Mouse (Mus musculus) urinary bladder, postnatal 4 days (tissue): ENCODE results near the gene Mfsd6l.
A peak's percentile ranks its signal among the peaks of the same experiment; 100 is the strongest.

Experiments used
- DNase-seq, 2 experiments: peaks; one replicate each; pipeline ENCODE4 v3.0.0; 2021 to 2022; ENCODE audit warnings: low spot score in 2 of 2

Mfsd6l gene

DNA sequence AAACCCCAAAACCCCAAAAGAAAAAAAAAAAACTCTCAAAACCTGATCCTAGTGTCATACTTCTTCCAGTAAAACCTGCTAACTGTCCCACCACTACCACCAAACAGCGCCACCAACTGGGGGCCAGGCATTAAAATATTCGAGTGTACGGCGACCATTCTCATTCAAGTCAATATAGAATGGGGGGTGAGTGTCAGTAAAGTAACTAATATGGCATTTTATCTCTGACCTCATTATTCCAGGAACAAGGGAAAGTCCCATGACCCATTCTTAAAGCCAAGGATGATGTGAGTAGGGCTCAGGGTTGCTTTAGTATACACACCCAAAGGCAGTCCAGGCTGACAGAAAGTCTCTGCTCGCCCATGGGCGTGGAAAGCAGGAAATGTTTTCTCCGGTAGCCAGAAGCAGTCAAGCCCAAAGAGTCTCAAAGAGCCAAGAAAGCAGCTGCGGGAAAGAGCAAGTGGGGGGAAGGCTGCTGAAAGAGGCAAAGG lies 2.0 kb upstream of the Mfsd6l start:
- DNase-seq: no peak

DNA sequence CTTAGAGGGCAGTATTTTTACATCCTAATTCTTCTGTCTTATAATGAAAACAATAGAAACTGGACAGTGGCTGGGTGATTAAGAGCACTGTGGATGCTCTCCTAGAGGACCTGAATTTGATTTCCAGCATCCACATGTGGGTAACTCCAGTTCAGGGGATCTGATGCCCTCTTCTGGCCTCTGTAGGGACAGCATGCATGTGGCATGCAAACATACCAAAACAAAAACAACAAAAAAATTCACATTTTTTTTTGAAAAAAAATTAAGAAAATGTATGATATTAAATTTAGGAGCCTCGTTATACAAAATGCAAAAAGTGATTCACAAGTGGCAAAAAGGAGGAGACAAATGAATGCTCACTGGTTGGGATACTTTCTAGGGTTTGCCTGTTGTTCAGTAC lies 3.6 kb downstream of the Mfsd6l start:
- no peak for DNase-seq

DNA sequence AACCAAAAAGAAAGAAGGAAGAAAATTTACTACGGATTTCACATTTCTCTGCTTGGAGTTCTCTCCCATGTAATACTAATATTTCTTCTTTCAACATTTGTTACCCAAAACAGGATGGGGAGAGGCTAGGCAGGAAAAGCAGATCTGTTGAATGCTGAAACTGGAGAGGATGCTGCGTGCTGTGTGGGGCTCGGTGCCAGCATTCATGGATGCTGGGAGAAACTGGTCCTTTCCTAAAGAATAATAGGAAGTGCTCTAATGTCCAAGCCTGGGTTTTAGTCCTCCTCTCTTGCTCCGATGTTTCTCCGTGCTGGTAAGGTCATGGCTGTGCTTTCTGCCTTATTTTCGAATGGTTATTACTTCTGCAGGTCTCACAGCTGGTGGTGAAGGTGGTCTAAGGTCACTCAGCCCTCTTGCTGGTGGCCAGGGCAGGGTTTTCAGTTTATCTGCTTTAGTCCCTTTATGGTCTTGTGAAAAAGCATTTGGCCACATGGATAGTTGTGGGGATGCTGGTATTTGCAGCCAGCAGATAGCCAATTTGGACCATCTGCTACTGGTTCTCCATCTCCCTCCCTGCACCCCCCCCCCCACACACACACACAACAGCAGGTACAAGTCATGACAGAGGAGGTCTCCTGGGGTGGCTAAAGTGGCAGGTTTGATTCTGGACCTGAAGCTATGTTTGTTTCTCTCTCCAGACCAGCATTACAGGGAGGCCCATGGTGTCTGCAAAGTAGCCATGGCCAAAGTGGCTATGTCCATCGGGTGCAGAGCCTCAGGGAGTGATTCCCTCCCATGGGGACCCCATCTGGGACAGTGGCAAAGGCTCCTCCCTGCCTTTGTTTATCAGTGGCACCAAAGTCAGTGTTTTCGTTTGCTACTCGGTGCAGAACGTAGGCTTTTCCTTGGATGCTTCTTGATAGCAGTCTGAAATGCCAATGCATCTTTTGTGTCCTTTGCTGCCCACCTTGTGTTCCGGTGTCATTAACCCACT lies 6.3 kb downstream of the Mfsd6l start:
- DNase-seq: no peak

GRCm38 (mm10) chr11:68564356-68565031 lies 8.5 kb downstream of the Mfsd6l start:
- DNase-seq: no peak

DNA sequence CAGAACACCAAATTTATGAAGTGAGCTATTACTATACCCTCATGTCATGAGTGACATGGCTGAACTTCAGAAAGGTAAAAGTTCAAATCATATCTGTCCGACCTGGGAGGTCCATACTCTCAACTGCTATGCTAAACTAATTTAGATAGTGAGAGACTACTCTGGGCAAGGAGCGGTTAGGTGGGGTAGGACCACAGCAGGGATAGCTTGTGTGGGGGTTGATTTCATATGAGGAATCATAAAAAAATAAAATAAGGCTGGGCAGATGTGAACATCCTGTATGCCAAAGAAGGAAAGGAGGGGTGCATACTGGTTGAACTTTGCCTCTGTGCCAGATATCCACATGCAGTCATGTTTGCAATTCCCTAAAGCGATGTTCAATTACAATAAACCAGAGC lies 9.0 kb downstream of the Mfsd6l start:
- no peak for DNase-seq

- DNase-seq: peak; percentile 55 to 79
Observed at GRCm38 (mm10) chr11:68566447-68567059, 10.6 kb downstream of the Mfsd6l start.

- no peak for DNase-seq
Observed at GRCm38 (mm10) chr11:68570861-68571260, 14.9 kb downstream of the Mfsd6l start.

DNA sequence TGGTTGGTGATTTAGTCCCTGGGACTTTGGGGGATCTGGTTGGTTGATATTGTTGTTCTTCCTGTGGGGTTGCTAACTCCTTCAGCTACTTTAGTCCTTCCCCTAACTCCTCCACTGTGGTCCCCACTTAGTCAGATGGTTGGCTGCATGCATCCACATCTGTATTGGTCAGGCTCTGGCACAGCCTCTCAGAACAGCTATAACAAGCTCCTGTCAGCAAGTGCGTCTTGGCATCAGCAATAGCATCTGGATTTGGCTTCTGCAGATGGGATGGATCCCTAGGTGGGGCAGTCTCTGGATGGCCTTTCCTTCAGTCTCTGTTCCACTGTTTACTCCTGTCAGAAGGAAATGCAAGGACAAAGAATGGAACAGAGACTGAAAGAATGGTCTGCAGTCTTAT lies 21.1 kb downstream of the Mfsd6l start:
- DNase-seq: no peak

DNA sequence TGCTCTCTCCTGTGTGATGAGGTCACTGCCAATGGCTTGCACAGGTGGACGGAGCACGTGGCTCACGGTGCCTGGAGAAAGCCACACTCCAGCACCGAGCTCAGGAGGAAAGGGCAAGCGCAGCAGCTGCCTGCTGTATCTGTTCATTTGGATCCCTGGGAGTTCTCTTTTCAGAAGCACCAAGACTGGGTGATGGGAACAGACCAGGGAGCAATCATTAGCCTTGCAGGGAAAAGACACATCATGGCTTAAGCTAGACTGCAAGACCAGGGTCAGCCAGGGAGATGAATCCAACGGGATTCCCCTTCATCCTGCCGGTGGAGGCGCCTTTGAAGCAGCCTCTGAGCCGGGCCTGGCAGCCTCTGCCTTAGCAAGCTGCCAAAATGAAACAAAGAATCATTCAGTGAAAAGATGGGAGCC lies 23.5 kb downstream of the Mfsd6l start:
- DNase-seq: peak in 1 of 2 experiments; percentile 48

DNA sequence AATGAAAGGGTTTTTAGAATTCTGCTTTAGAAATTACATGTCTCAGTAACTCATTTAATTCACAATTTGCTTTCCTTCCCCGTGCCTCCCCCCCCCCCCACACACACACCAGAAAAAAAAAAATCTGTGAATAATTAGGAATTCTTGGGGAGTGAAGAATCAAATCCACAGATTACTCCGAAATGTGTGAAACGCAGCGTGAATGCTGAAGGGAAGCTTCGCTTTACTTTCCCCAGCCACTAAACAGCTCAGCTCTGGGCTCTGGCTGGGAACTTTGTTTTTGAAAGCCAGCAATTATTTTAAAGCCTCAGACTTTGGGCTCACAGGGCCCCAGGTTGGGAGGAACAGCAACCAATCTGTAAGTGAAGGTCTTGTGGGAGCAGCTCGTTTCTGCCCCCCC lies 24.6 kb downstream of the Mfsd6l start:
- DNase-seq: no peak

DNA sequence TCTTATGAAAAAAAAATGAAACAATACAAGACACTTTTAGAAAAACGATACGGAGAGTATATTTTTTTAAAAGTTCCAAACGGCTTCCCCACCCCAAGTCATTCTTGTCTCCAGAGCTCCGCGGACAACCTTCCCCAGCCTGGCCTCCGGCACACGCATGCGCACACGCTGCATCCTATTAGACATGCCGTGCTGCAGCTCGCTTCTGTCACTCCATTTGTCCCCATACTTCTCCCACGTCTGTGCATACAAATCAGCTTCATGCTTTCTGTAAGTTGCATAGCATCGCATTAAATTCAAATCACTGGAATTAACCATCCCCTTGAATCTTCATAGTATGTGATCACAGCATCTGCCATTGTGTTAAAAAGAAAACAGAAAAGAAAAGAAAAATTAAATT lies 27.2 kb downstream of the Mfsd6l start:
- no peak for DNase-seq

DNA sequence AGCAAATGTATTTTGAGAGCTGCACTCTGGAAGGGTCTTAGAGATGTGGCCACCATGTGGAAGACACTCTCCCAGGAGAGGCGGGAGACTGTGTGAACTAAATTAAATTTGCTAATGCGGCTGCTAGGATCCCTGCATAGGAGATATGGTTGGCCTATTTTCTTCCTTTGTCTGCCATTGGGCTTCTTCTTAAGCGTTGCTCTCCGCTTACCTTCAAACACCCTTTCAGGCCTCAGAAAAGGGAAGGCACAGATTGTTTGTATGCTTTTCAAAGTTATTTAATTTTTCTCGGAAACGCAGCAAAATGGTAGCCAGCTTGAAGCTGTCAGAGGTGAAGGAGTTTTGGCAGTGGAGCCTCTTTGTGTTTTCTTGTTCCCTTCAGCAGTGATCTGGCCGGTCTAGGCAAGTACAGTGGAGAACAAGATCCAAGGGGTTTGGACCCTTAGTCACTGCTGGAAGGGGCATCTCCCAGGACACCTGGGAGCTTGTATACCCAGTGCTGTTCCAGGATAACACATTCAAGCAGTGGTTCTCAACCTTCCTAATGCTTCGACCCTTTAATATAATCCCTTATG lies 28.0 kb downstream of the Mfsd6l start:
- no peak for DNase-seq

GRCm38 (mm10) chr11:68585890-68586289 lies 29.9 kb downstream of the Mfsd6l start:
- DNase-seq: no peak

DNA sequence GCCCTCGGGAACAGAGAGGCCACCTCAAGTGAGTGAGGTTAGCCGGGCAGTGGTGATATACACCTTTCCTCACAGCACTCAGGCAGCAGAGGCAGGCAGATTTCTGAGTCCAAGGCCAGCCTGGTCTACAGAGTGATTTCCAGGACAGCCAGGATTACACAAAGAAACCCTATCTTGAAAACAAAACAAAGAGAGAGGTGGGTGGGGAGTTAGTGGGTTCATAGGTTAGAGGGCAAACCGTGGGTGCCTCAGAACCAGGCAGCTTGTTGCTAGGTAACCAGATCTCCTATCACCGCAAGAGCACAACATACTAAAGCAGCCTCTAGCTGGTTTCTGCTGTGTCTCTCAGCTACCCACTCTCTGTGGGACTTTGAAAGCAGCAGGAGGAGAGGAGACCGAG lies 30.7 kb downstream of the Mfsd6l start, which contains the start of gene Ccdc42:
Gene Ccdc42, plus strand, starts transcription at position 301 of the 400 bp plus-strand sequence.
- DNase-seq: no peak

- peak; percentile 45 to 82 for DNase-seq
Observed at GRCm38 (mm10) chr11:68589055-68589809, 33.2 kb downstream of the Mfsd6l start.

DNA sequence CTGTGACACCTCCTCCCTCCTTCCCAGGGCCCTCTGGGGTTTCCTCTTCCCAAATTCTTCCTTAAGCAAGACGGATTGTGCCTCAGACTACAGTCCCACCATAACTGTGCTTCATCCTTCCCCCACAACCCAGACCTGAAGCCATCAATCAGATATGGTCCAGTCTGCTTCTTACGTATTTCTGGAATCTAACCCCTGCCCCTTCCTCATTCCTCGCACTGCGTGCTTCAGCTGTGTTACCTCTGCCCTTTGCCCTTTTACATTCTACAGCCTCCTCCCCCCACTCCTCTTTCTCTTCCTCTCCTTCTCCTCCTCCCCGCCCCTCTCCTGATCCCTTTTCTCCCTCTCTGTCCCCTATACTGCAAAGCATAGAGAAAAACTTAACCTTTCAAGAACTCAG lies 35.7 kb downstream of the Mfsd6l start:
- no peak for DNase-seq

DNA sequence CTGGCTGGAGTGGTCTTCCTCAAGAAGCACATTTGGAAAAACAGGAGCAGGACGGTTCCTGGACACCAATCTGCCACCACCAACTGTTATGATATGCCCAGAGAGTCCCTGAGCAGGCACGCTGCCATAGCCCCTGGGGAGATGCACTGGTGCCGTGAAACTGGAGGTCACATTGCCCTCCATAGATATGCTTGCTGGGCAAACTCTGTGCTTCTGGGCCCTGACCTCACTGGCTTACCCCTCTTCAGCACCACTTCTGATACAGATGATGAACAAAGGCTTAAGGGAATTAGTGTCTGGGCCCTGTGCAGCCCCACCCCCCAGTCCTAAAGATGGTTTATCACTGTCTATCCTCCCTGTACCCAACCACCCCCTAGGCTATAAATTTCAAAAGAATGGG lies 37.3 kb downstream of the Mfsd6l start:
- no peak for DNase-seq

- no peak for DNase-seq
Observed at GRCm38 (mm10) chr11:68597912-68598311, 41.9 kb downstream of the Mfsd6l start.

DNA sequence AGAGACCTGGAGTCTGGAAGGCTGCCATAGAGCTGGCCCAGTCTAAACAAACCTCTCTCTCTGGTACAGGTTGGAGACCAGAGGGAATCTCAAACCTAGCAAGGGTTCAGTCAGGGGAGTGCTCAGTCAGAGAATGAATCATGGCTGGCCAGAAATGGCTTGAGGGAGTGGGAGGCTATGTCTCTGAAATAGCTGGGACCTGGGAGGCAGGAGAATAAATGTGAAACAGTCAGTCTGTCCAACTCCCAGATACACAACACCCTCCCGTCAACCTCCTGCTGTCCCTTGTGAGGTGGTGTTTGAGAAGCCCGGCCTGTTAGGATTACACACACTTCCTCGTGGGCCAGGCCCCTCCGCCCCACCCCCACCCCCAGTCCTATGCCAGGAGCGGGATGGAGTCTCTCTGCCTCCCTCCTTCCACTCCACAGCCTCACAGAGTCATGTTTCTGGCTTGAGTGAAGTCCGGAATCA lies 44.6 kb downstream of the Mfsd6l start:
- no peak for DNase-seq

- DNase-seq: no peak
Observed at GRCm38 (mm10) chr11:68601486-68601991, 45.6 kb downstream of the Mfsd6l start.
